Comparison of ENCODE assay signal across 12 mouse cellular contexts in the genomic region with DNA sequence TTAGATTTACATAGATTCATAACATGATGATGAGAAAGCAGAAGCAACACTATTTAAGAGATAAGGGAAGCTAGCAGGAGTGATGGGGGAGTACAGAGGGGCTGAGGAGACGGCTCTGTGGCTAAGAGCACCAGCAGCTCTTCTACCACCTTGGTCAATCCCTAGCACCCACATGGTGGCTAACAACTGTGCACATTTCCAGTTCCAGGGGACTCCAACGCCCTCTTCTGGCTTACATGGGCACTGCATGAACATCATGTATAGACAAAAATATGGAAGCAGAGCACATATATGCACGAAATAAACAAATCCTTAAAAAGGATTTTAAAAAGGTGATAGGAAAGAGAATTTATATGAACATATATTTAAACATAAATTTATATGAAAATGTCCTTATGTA. TPM values are rescaled to one million over a fixed set of nuclear protein-coding genes. Genes with fewer than 3 reads are reported as not detected.
DNase-seq lines count a peak whose midpoint lies in the region; ATAC-seq and TF ChIP-seq lines count a peak whose summit lies in the region.
"Had no signal": no experiment of that assay in that cellular context is flagged by ENCODE, and none has a peak within 500 bp of the region (broad histone marks: within the 10 kb centered on the region; RNA-seq: fewer than 3 reads in every experiment).

No protein-coding gene starts in this region.

- H3K4me3 ChIP-seq in gastrocnemius, adult 2 months = no peak overlapping the region
- peak overlapping the region; percentile 29 for H3K4me3 ChIP-seq in megakaryocyte, embryonic 14.5 days (replicated peaks)
- H3K4me3 ChIP-seq: lung, embryonic 15.5 days had no signal

- peak; percentile 49 for TF ChIP-seq CTCF in gastrocnemius, adult 2 months (IDR thresholded peaks at IDR 0.05)

- no peaks in the 10 kb centered on the region for H3K9me3 ChIP-seq in megakaryocyte, embryonic 14.5 days
- H3K9me3 ChIP-seq: lung, embryonic 15.5 days had no signal

- peaks cover 53% of the 10 kb centered on the region for H3K4me1 ChIP-seq in megakaryocyte, embryonic 14.5 days

- H3K27me3 ChIP-seq in megakaryocyte, embryonic 14.5 days (replicated peaks) = no peaks in the 10 kb centered on the region
- H3K27me3 ChIP-seq: lung, embryonic 15.5 days had no signal

- no peak for ATAC-seq in megakaryocyte, adult 5-6 weeks (ENCODE audit: poor library complexity, severe bottlenecking)
- ATAC-seq in activated CD4-positive, CD25-positive, alpha-beta regulatory T cell, adult 4 months = no peak

- peaks cover 63% of the 10 kb centered on the region for H3K36me3 ChIP-seq in megakaryocyte, embryonic 14.5 days (replicated peaks; ENCODE audit: low read length)

- intact Hi-C loops in gastrocnemius, adult 2 months (cut with DNase I) = loop anchor here (5.0 kb wide), 1 partner anchor 34 kb away; no protein-coding TSS in a partner anchor

- H3K27ac ChIP-seq in gastrocnemius, adult 2 months = no peak overlapping the region

- DNase-seq in gastrocnemius, adult 2 months = no peak
- DNase-seq in gastrocnemius, adult 8-10 months (ENCODE audit: low spot score in 2 of 2) = no peak
- DNase-seq in NIH3T3 (ENCODE audit: low read depth) = peak; percentile 36
- DNase-seq in retina, embryonic 14.5 days (ENCODE audit: low spot score) = peak; percentile 18
- DNase-seq in MN1 (ENCODE audit: low spot score) = no peak
- DNase-seq: cerebellum, postnatal 36 days; heart, postnatal 36 days; kidney, adult 9 months had no signal

RNA-seq across cellular contexts. Expression of a gene that starts 4.6 kb away (rescaled TPM):
- total RNA-seq in gastrocnemius, adult 2 months (2021) = 10 to 100 TPM; 39.8 to 41.5 TPM
- 10 to 100 TPM; 43.9 to 55.9 (median 46.5) TPM for total RNA-seq in gastrocnemius, adult 8-10 months (2022)
- polyA plus RNA-seq in megakaryocyte, embryonic 14.5 days (2012; ENCODE audit: insufficient read depth, low replicate concordance) = 5.7 and 6.8 TPM in 2 replicates
- 19.9 and 25.2 TPM in 2 replicates for total RNA-seq in megakaryocyte, adult 5-6 weeks (2015)
- total RNA-seq in megakaryocyte, adult 5-6 weeks (2017) = 19.6 and 33.1 TPM in 2 replicates
- polyA plus RNA-seq in activated CD4-positive, CD25-positive, alpha-beta regulatory T cell, adult 4 months (2017; shearing (Covaris generic)) = 10 to 100 TPM; 20.1 to 27.1 TPM

RNA-seq across cellular contexts. Expression of a gene that starts 4.7 kb away (rescaled TPM):
- total RNA-seq in gastrocnemius, adult 2 months (2021) = 10 to 100 TPM; 34.7 to 40.0 TPM
- 10 to 100 TPM; 29.5 to 38.6 (median 33.9) TPM for total RNA-seq in gastrocnemius, adult 8-10 months (2022)
- 4.7 and 7.3 TPM in 2 replicates for polyA plus RNA-seq in megakaryocyte, embryonic 14.5 days (2012; ENCODE audit: insufficient read depth, low replicate concordance)
- total RNA-seq in megakaryocyte, adult 5-6 weeks (2015) = 13.5 and 14.7 TPM in 2 replicates
- total RNA-seq in megakaryocyte, adult 5-6 weeks (2017) = 22.6 and 23.8 TPM in 2 replicates
- polyA plus RNA-seq in activated CD4-positive, CD25-positive, alpha-beta regulatory T cell, adult 4 months (2017; shearing (Covaris generic)) = 10 to 100 TPM; 12.3 to 12.5 TPM

RNA-seq across cellular contexts. Expression of a gene that starts 23.7 kb away (rescaled TPM):
- total RNA-seq in gastrocnemius, adult 2 months (2021) = 1 to 10 TPM; 5.1 to 5.8 TPM
- total RNA-seq in gastrocnemius, adult 8-10 months (2022) = 1 to 10 TPM; 5.3 to 7.3 (median 6.5) TPM
- 2.4 TPM in 1 of 2 replicates, not detected in the other for polyA plus RNA-seq in megakaryocyte, embryonic 14.5 days (2012; ENCODE audit: insufficient read depth, low replicate concordance)
- total RNA-seq in megakaryocyte, adult 5-6 weeks (2015) = 7.9 and 13.7 TPM in 2 replicates
- total RNA-seq in megakaryocyte, adult 5-6 weeks (2017) = 11.4 and 14.8 TPM in 2 replicates
- polyA plus RNA-seq in activated CD4-positive, CD25-positive, alpha-beta regulatory T cell, adult 4 months (2017; shearing (Covaris generic)) = 10 to 100 TPM; 24.6 to 32.6 TPM

Comparison
In these comparisons a context has a peak if more than half of its experiments do, and no peak if none do; other contexts are left out.
1. DNase-seq: peak in NIH3T3 (single experiment) and retina, embryonic 14.5 days (single experiment); none in gastrocnemius, adult 2 months (single experiment), gastrocnemius, adult 8-10 months (0 of 2) and MN1 (single experiment).